Mouse (Mus musculus) olfactory bulb, adult 2 months (tissue): Measurements from ENCODE around the gene Txndc2.

Experiments
- CTCF ChIP-seq: fragments of 200-500 bp; IDR thresholded peaks from 2 replicates; pipeline ENCODE4 v1.5.1; 2012; ENCODE audit warnings: low read depth, mild to moderate bottlenecking, low read length, moderate library complexity; ENCODE audit not compliant: insufficient read depth
- POLR2A ChIP-seq: fragments of 200-500 bp; IDR thresholded peaks from 2 replicates; pipeline ENCODE4 v1.6.1; 2012; ENCODE audit warnings: mild to moderate bottlenecking, low read depth, low read length, moderate library complexity; ENCODE audit not compliant: insufficient read depth

DNA sequence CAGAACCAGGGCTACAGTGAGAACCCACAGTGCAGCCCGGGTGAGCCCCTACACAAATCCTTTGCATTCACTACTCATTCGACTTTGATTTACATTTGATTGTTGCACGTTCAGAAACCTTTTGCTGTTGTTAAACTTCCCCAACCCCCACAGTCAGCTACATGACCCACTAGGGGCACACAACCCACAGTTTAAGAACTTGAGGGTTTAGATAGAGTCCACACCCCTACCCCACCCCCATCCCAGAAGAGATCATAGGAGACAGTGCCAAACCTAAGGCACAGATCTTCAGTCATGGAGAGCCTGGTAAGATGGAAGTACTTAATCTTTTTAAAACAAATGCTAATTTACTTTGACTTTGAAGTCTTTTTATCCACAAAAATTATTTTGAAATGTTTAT lies 26.3 kb downstream of the Txndc2 start:
- TF ChIP-seq CTCF: no peak
- TF ChIP-seq POLR2A: no peak
